Mouse (Mus musculus) liver, postnatal 0 days (tissue): ENCODE results near the gene Itga10. TPM values are rescaled to one million over a fixed set of nuclear protein-coding genes. Genes with fewer than 3 reads are reported as not detected.
A peak's percentile ranks its signal among the peaks of the same experiment; 100 is the strongest.

Source experiments
- ATAC-seq: fragments of 200-750 bp; cut with Nextera tagmentation; 2 replicates; pipeline ENCODE4 v1.8.0; 2017; ENCODE audit warnings: mild to moderate bottlenecking, moderate library complexity
- DNase-seq: peaks from one replicate; pipeline ENCODE4 v3.0.0-alpha.2; 2016
- H3K27ac ChIP-seq: fragments of 300-500 bp; sonication (generic); 2 replicates; pipeline ENCODE4 v1.5.1; 2014; ENCODE audit warnings: antibody characterized with exemption, moderate library complexity, mild to moderate bottlenecking, low read depth
- H3K27me3 ChIP-seq: fragments of 300-500 bp; sonication (generic); 2 replicates; pipeline ENCODE4 v1.6.1; 2014; ENCODE audit warnings: low read length, control low read depth, mixed read lengths; ENCODE audit not compliant: insufficient read depth
- H3K36me3 ChIP-seq: fragments of 300-500 bp; sonication (generic); replicated peaks from 2 replicates; pipeline ENCODE4 v1.6.1; 2014; ENCODE audit warnings: mild to moderate bottlenecking, control low read depth, low read length, moderate library complexity, mixed read lengths; ENCODE audit not compliant: insufficient read depth
- H3K4me1 ChIP-seq: fragments of 300-500 bp; sonication (generic); 2 replicates; pipeline ENCODE4 v1.6.1; 2014; ENCODE audit warnings: antibody characterized with exemption, mild to moderate bottlenecking, control low read depth; ENCODE audit not compliant: insufficient read depth
- H3K4me2 ChIP-seq: fragments of 300-500 bp; sonication (generic); 2 replicates; pipeline ENCODE4 v1.6.1; 2014; ENCODE audit warnings: low read depth, mild to moderate bottlenecking, low read length, moderate library complexity, mixed read lengths
- H3K4me3 ChIP-seq: fragments of 300-500 bp; sonication (generic); 2 replicates; pipeline ENCODE4 v1.5.1; 2014; ENCODE audit warnings: low read depth, low read length
- H3K9ac ChIP-seq: fragments of 300-500 bp; sonication (generic); replicated peaks from 2 replicates; pipeline ENCODE4 v1.6.1; 2014; ENCODE audit warnings: mild to moderate bottlenecking, moderate library complexity
- H3K9me3 ChIP-seq: fragments of 300-500 bp; sonication (generic); 2 replicates; pipeline ENCODE4 v1.6.1; 2016; ENCODE audit warnings: mild to moderate bottlenecking, control low read depth, low read length, mixed read lengths
- CTCF ChIP-seq: sonication (generic); IDR thresholded peaks from 2 replicates; pipeline ENCODE4 v1.5.1; 2016; ENCODE audit warnings: antibody characterized with exemption, low read depth
- EP300 ChIP-seq: IDR thresholded peaks from 2 replicates; pipeline ENCODE4 v1.6.1; 2016; ENCODE audit warnings: antibody characterized with exemption, low read depth, mild to moderate bottlenecking
- WGBS: fragments of 180-500 bp; shearing (Covaris S2); extraction: QIAGEN DNeasy Blood & Tissue Kit; methylation state at CpG from one replicate; pipeline ENCODE4 v1.1.7; 2014; ENCODE audit not compliant: insufficient replicate concordance; 5-methylcytosine and 5-hydroxymethylcytosine counted together
- polyA plus RNA-seq: library from polyadenylated mRNA; unstranded; fragments of >200 nt; fragmentation: Nextera tagmentation; extraction: Ambion mirVana; gene quantifications from 2 replicates; pipeline ENCODE4 v1.2.1, GENCODE M21; 2015

Gene Itga10
- polyA plus RNA-seq, result 0.05 and 0.07 TPM in 2 replicates

DNA sequence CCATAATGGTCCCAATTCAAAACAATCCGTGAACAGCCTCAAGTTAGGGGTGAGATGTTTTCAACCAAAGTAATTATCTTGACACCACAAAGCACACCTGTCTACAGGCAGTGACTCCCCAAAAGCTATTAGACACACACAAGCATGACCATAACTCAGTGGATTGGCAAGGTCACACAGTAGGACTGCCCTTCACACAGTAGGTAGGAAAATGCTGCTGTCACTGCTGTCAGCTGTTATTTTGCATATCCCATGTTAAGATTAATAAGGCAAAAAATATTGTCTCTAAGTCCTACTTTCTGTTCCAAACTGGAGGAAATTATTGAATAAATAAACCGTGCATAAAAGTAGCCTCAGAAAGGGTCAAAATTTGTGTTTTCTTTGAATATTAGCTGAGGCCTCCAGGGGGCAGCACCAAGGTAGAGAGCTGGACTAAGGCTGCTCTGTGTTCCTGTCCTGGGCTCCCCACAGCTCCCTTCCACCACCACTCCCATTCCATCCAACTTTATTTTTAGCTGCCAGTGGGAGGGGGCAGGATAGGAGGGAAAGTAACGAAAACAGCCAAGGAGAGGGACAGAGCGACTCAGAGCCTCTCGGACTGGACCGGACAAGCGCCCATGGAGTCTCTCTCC is at the start of gene Itga10:
TSS of gene Itga10 (plus strand) at position 567 of the 632 bp plus-strand sequence.
- ATAC-seq (peak; percentile 37; the same call in 1 of the 2 replicates), DNase-seq (peak; percentile 42)
- Histone ChIP-seq H3K9ac (no peak within 1 kb of the TSS), H3K36me3 (peaks cover 21% of the 10 kb centered on the region), H3K27me3 (no peaks in the 10 kb centered on the region), H3K4me3 (no peak within 1 kb of the TSS), H3K27ac (no peak within 1 kb of the TSS), H3K4me2 (no peak within 1 kb of the TSS), H3K9me3 (no peaks in the 10 kb centered on the region), H3K4me1 (peaks cover 3% of the 10 kb centered on the region; the same call in 1 of the 2 replicates)
- peak; percentile 65 for TF ChIP-seq CTCF
- no peak for TF ChIP-seq EP300
- 77% methylated on average over 7 of the region's 7 CpGs for WGBS

DNA sequence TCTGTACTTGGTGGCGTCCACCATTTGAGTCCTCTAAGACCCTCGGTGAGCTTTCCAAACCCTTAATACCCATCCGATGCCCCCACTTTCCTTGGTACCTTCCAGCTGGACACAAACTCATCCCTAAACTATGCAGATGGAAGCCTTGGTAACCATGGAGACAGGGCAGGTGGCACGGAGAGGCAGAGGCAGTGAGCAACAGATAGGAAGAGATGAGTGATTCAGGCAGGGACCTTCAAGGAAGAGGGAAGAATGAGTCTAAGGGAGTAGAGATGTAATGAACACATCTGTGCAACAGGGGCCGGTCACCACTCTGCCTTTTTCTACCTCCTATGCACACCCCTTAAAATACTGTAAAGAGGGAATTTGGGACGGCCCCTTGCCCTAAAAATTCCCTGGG is 49.7 kb upstream of the Itga10 start:
- H3K9ac ChIP-seq, result no peak overlapping the region
- H3K4me2 ChIP-seq, result no peak overlapping the region
- no peak overlapping the region for H3K27ac ChIP-seq
- DNase-seq (no peak), ATAC-seq (no peak)
- no peaks in the 10 kb centered on the region for H3K36me3 ChIP-seq
- 34% methylated on average over 6 of the region's 6 CpGs for WGBS
- no peaks in the 10 kb centered on the region for H3K9me3 ChIP-seq
- H3K4me1 ChIP-seq, result peaks cover 30% of the 10 kb centered on the region
- peaks cover 57% of the 10 kb centered on the region for H3K27me3 ChIP-seq
- no peak overlapping the region for H3K4me3 ChIP-seq
- TF ChIP-seq CTCF (no peak), EP300 (no peak)

GRCm38 (mm10) chr3:96596228-96596707 is 49.1 kb upstream of the Itga10 start, which contains the start of gene Ankrd34a:
TSS of gene Ankrd34a (plus strand) at chr3:96596636.
- TF ChIP-seq CTCF, result no peak
- TF ChIP-seq EP300, result no peak
- no peaks in the 10 kb centered on the region for H3K9me3 ChIP-seq
- WGBS, result 3% methylated on average over 23 of the region's 23 CpGs
- H3K4me3 ChIP-seq, result peak within 1 kb of the TSS; percentile 41
- DNase-seq (no peak), ATAC-seq (no peak)
- peaks cover 30% of the 10 kb centered on the region for H3K4me1 ChIP-seq
- peaks cover 60% of the 10 kb centered on the region for H3K27me3 ChIP-seq
- H3K4me2 ChIP-seq, result peak within 1 kb of the TSS; percentile 68
- no peak within 1 kb of the TSS for H3K9ac ChIP-seq
- no peaks in the 10 kb centered on the region for H3K36me3 ChIP-seq
- no peak within 1 kb of the TSS for H3K27ac ChIP-seq

- Histone ChIP-seq H3K27ac (no peak overlapping the region), H3K9me3 (no peaks in the 10 kb centered on the region), H3K27me3 (peaks cover 66% of the 10 kb centered on the region), H3K4me1 (peaks cover 30% of the 10 kb centered on the region), H3K9ac (no peak overlapping the region), H3K4me2 (peak overlapping the region; percentile 68), H3K36me3 (no peaks in the 10 kb centered on the region), H3K4me3 (peak overlapping the region; percentile 41)
- DNase-seq (no peak), ATAC-seq (no peak)
- WGBS, result 6% methylated on average over 9 of the region's 12 CpGs
- TF ChIP-seq EP300, result no peak
- TF ChIP-seq CTCF, result no peak
These were observed 48.5 kb upstream of the Itga10 start for GRCm38 (mm10) chr3:96596855-96597254.

- H3K9me3 ChIP-seq, result no peaks in the 10 kb centered on the region
- under 1% methylated on average over 40 of the region's 40 CpGs for WGBS
- H3K9ac ChIP-seq, result peak overlapping the region; percentile 50; the same call in 1 of the 2 replicates
- no peak overlapping the region for H3K27ac ChIP-seq
- H3K4me2 ChIP-seq, result peak overlapping the region; percentile 68
- H3K36me3 ChIP-seq, result no peaks in the 10 kb centered on the region
- H3K4me3 ChIP-seq, result peak overlapping the region; percentile 41
- DNase-seq (no peak), ATAC-seq (no peak)
- peaks cover 25% of the 10 kb centered on the region for H3K4me1 ChIP-seq
- H3K27me3 ChIP-seq, result peaks cover 67% of the 10 kb centered on the region
- no peak for TF ChIP-seq CTCF
- no peak for TF ChIP-seq EP300
These were observed 47.9 kb upstream of the Itga10 start for GRCm38 (mm10) chr3:96597435-96597891.

DNA sequence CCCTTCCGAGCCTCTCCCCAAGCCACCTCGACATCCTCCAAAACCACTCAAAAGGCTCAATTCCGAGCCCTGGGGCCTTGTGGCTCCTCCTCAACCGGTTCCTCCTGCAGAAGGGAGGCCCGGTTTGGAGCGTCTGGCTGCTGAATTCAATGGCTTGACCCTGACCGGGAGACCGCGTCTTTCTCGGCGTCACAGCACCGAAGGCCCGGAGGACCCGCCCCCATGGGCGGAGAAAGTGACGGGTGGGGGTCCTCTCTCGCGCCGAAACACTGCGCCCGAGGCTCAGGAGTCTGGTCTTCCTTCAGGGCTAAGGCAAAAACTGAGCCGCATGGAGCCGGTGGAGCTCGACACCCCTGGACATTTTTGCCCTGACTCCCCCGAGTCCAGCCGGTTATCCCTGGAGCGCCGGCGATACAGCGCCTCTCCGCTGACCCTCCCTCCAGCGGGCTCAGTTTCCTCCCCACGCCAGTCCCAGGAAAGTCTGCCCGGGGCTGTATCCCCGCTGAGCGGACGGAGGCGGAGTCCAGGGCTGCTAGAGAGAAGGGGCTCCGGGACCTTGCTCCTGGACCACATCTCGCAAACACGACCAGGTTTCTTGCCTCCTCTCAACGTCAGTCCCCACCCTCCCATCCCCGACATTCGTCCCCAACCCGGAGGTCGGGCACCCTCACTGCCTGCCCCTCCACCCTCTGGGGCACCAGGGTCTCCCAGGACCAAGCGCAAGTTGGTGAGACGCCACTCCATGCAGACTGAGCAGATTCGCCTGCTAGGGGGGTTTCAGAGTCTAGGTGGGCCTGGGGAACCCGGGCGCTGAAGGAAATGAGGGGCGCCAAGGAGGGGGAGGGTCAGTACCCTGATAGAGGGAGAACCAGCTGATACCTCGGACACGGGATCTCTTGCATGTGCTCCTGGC is 47.0 kb upstream of the Itga10 start:
- Histone ChIP-seq H3K4me1 (peaks cover 21% of the 10 kb centered on the region), H3K9me3 (no peaks in the 10 kb centered on the region), H3K4me3 (peak overlapping the region; percentile 41), H3K27me3 (peaks cover 67% of the 10 kb centered on the region), H3K4me2 (peak overlapping the region; percentile 68), H3K36me3 (no peaks in the 10 kb centered on the region), H3K27ac (no peak overlapping the region), H3K9ac (peak overlapping the region; percentile 50)
- WGBS, result 5% methylated on average over 50 of the region's 54 CpGs
- TF ChIP-seq CTCF, result no peak
- no peak for TF ChIP-seq EP300
- no peak for ATAC-seq
- DNase-seq, result peak; percentile 36
